Mouse (Mus musculus): ENCODE results near the gene Prkcg. TPM values are rescaled to one million over a fixed set of nuclear protein-coding genes. Genes with fewer than 3 reads are reported as not detected.
"Not testable (repeated sequence)": the region's sequence is repeated elsewhere in the genome, so short reads cannot be mapped to it uniquely, and the experiment has no call there.

The Prkcg gene
- polyA plus RNA-seq, 1 experiment from 2014 or later: 0.65 TPM

GRCm38 (mm10) chr7:3283081-3283875, 5.7 kb upstream of the Prkcg start:
- no peaks in the 10 kb centered on the region for H3K4me1 ChIP-seq (replicated peaks; ENCODE audit: control insufficient read depth, insufficient read depth, low read length)
- H3K4me2 ChIP-seq (replicated peaks; ENCODE audit: low read depth, low read length): no peak overlapping the region
- no peaks in the 10 kb centered on the region for H3K9me3 ChIP-seq (ENCODE audit: control insufficient read depth, low read length)
- no peak overlapping the region for H3K4me3 ChIP-seq (ENCODE audit: low read depth, low read length)
- H3K27me3 ChIP-seq (ENCODE audit: control insufficient read depth, insufficient read depth, low read length): no peaks in the 10 kb centered on the region
- H3K27ac ChIP-seq (ENCODE audit: low read depth, low read length): no peak overlapping the region
- WGBS: 85% methylated on average over 11 of the region's 11 CpGs
- no peak for DNase-seq (ENCODE audit: low spot score)
- H3K9ac ChIP-seq (ENCODE audit: low read depth, low read length): no peak overlapping the region
- no peak for ATAC-seq (ENCODE audit: low FRiP score)
- no peaks in the 10 kb centered on the region for H3K36me3 ChIP-seq (ENCODE audit: control insufficient read depth, insufficient read depth, low read length)

DNA sequence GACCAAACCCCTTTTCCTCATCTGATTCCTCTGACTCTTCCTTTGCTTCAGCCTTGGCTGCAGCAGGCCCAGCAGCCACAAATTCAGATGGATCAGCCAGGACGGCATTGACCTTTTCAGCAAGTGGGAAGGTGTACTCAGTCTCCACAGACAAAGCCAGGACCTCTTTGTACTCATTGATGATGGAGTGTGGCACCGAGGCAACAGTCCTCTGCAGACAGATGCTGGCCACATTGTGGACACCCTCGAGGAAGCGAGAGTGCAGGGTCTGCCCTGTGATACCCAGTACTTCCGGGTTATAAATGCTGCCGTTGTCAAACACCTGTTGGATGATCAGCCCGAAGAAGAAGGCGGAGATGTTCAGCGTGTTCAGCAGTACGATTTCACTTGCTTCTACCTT, 4.4 kb upstream of the Prkcg start:
- no peak for ATAC-seq (ENCODE audit: low FRiP score)
- Histone ChIP-seq H3K4me1 (replicated peaks; ENCODE audit: control insufficient read depth, insufficient read depth, low read length) (no peaks in the 10 kb centered on the region; the same call in 1 of the 2 replicates), H3K27ac (ENCODE audit: low read depth, low read length) (no peak overlapping the region), H3K9ac (ENCODE audit: low read depth, low read length) (no peak overlapping the region), H3K4me2 (replicated peaks; ENCODE audit: low read depth, low read length) (no peak overlapping the region), H3K27me3 (ENCODE audit: control insufficient read depth, insufficient read depth, low read length) (no peaks in the 10 kb centered on the region), H3K9me3 (ENCODE audit: control insufficient read depth, low read length) (no peaks in the 10 kb centered on the region), H3K4me3 (ENCODE audit: low read depth, low read length) (no peak overlapping the region), H3K36me3 (ENCODE audit: control insufficient read depth, insufficient read depth, low read length) (no peaks in the 10 kb centered on the region)
- WGBS: 86% methylated on average over 10 of the region's 10 CpGs
- no peak for DNase-seq (ENCODE audit: low spot score)

GRCm38 (mm10) chr7:3286036-3286435, 2.9 kb upstream of the Prkcg start:
- Histone ChIP-seq H3K36me3 (ENCODE audit: control insufficient read depth, insufficient read depth, low read length) (no peaks in the 10 kb centered on the region), H3K4me1 (replicated peaks; ENCODE audit: control insufficient read depth, insufficient read depth, low read length) (no peaks in the 10 kb centered on the region; the same call in none of the 2 replicates), H3K27ac (ENCODE audit: low read depth, low read length) (no peak overlapping the region), H3K4me3 (ENCODE audit: low read depth, low read length) (no peak overlapping the region), H3K27me3 (ENCODE audit: control insufficient read depth, insufficient read depth, low read length) (no peaks in the 10 kb centered on the region), H3K9me3 (ENCODE audit: control insufficient read depth, low read length) (no peaks in the 10 kb centered on the region), H3K9ac (ENCODE audit: low read depth, low read length) (no peak overlapping the region), H3K4me2 (replicated peaks; ENCODE audit: low read depth, low read length) (no peak overlapping the region)
- no peak for DNase-seq (ENCODE audit: low spot score)
- 92% methylated on average over 5 of the region's 5 CpGs for WGBS
- no peak for ATAC-seq (ENCODE audit: low FRiP score)

GRCm38 (mm10) chr7:3287186-3287585, 1.8 kb upstream of the Prkcg start:
- H3K9ac ChIP-seq (ENCODE audit: low read depth, low read length): no peak overlapping the region
- ATAC-seq (ENCODE audit: low FRiP score): no peak
- 61% methylated on average over 7 of the region's 7 CpGs for WGBS
- no peak overlapping the region for H3K4me2 ChIP-seq (replicated peaks; ENCODE audit: low read depth, low read length)
- H3K27me3 ChIP-seq (ENCODE audit: control insufficient read depth, insufficient read depth, low read length): no peaks in the 10 kb centered on the region
- no peaks in the 10 kb centered on the region for H3K36me3 ChIP-seq (ENCODE audit: control insufficient read depth, insufficient read depth, low read length)
- H3K9me3 ChIP-seq (ENCODE audit: control insufficient read depth, low read length): no peaks in the 10 kb centered on the region
- H3K4me1 ChIP-seq (replicated peaks; ENCODE audit: control insufficient read depth, insufficient read depth, low read length): no peaks in the 10 kb centered on the region; the same call in none of the 2 replicates
- H3K27ac ChIP-seq (ENCODE audit: low read depth, low read length): no peak overlapping the region
- no peak for DNase-seq (ENCODE audit: low spot score)
- no peak overlapping the region for H3K4me3 ChIP-seq (ENCODE audit: low read depth, low read length)

DNA sequence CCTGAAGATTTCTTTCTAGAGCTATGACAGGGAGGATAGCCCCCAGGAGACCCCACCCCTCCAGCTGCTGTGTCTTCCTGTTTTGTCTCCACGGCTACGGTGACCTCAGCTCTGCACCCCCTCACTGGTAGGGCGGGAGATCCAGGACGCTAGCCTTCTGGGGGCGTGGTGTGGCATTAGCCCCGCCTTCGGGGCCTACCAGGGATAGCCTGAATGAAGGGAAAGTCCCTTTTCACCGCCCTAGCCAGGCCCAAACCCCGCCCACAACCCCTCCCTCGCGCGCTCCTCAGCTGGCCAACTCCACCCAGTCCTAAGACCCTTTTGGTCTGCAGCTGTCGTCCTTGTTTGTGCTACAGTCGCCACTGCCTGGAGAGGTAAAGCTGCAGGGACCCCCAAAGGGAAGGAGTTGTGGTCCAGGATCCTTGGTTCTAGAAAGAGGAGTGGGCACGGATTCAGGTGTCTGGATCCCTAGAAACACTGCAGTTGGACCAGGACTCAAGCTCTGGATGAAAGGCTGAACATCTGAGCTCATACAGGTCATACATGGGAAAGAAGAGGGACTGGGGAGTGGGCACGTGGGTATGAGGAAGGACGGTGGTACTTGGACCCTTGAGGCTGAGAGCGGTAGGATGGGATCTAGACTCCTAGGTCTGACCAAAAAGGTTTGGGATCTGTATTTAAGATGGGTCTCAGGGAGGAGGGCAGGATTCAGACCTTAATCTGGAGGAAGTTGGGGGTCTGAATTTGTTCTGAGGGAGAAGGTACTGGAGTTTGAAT, 1.5 kb downstream of the Prkcg start:
- WGBS: under 1% methylated on average over 18 of the region's 18 CpGs
- Histone ChIP-seq H3K4me2 (replicated peaks; ENCODE audit: low read depth, low read length) (peak overlapping the region; percentile 63), H3K9ac (ENCODE audit: low read depth, low read length) (no peak overlapping the region; the same call in 1 of the 2 replicates), H3K36me3 (ENCODE audit: control insufficient read depth, insufficient read depth, low read length) (no peaks in the 10 kb centered on the region), H3K27ac (ENCODE audit: low read depth, low read length) (peak overlapping the region; percentile 61; the same call in 1 of the 2 replicates), H3K27me3 (ENCODE audit: control insufficient read depth, insufficient read depth, low read length) (no peaks in the 10 kb centered on the region), H3K9me3 (ENCODE audit: control insufficient read depth, low read length) (no peaks in the 10 kb centered on the region), H3K4me1 (replicated peaks; ENCODE audit: control insufficient read depth, insufficient read depth, low read length) (no peaks in the 10 kb centered on the region; the same call in none of the 2 replicates), H3K4me3 (ENCODE audit: low read depth, low read length) (peak overlapping the region; percentile 44)
- peak; percentile 96 for ATAC-seq (ENCODE audit: low FRiP score)
- peak; percentile 98 for DNase-seq (ENCODE audit: low spot score)

DNA sequence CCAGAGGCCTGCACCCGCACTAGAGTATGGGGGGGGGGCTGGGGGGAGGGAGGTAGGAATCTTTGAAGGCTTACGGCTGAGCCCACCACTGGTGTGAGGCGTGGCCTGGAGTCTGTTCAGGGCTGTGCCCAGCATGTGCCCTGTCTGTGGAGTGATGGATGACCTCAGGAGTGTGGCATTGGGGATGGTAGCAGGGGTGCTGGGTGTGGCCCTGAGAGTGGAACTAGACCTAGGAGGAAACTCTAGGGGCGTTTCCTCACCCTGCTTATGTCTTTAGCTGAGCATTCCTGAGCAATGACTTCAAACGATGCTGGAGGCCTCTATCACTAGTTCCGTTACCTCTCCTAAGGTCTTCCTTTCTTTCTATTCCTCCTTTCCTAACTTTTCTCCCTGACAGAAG, 2.2 kb downstream of the Prkcg start:
- no peaks in the 10 kb centered on the region; the same call in none of the 2 replicates for H3K4me1 ChIP-seq (replicated peaks; ENCODE audit: control insufficient read depth, insufficient read depth, low read length)
- no peak overlapping the region for H3K27ac ChIP-seq (ENCODE audit: low read depth, low read length)
- ATAC-seq (ENCODE audit: low FRiP score): peak; percentile 23
- no peaks in the 10 kb centered on the region for H3K9me3 ChIP-seq (ENCODE audit: control insufficient read depth, low read length)
- peak overlapping the region; percentile 27; the same call in 1 of the 2 replicates for H3K9ac ChIP-seq (ENCODE audit: low read depth, low read length)
- H3K4me2 ChIP-seq (replicated peaks; ENCODE audit: low read depth, low read length): peak overlapping the region; percentile 63
- no peaks in the 10 kb centered on the region for H3K27me3 ChIP-seq (ENCODE audit: control insufficient read depth, insufficient read depth, low read length)
- DNase-seq (ENCODE audit: low spot score): peak; percentile 15
- WGBS: 37% methylated on average over 6 of the region's 6 CpGs
- peak overlapping the region; percentile 44 for H3K4me3 ChIP-seq (ENCODE audit: low read depth, low read length)
- no peaks in the 10 kb centered on the region for H3K36me3 ChIP-seq (ENCODE audit: control insufficient read depth, insufficient read depth, low read length)

DNA sequence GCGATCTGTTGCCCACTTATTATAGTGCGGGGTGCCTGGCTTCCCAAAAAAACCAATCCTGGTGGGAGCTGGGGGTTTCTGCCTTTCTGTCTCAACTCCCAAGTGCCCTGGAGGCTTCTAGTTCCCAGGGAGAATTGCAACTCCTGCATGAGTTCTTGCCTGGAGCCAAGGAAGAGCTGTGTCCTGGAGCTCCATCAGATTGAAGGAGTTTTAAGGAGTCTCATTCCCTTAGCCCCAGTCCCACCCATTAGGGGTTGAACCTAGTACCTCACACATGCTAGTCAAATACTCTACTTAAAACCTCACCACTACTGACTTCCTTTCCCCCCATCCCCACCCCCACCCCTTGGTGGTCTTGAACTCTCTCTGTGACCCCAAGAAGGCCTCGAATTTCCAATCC, 2.8 kb downstream of the Prkcg start:
- Histone ChIP-seq H3K4me1 (replicated peaks; ENCODE audit: control insufficient read depth, insufficient read depth, low read length) (no peaks in the 10 kb centered on the region; the same call in none of the 2 replicates), H3K27me3 (ENCODE audit: control insufficient read depth, insufficient read depth, low read length) (no peaks in the 10 kb centered on the region), H3K9me3 (ENCODE audit: control insufficient read depth, low read length) (no peaks in the 10 kb centered on the region), H3K36me3 (ENCODE audit: control insufficient read depth, insufficient read depth, low read length) (no peaks in the 10 kb centered on the region), H3K27ac (ENCODE audit: low read depth, low read length) (no peak overlapping the region), H3K4me3 (ENCODE audit: low read depth, low read length) (no peak overlapping the region), H3K4me2 (replicated peaks; ENCODE audit: low read depth, low read length) (no peak overlapping the region), H3K9ac (ENCODE audit: low read depth, low read length) (no peak overlapping the region)
- DNase-seq (ENCODE audit: low spot score): no peak
- ATAC-seq (ENCODE audit: low FRiP score): no peak
- 50% methylated on average over 3 of the region's 3 CpGs for WGBS

DNA sequence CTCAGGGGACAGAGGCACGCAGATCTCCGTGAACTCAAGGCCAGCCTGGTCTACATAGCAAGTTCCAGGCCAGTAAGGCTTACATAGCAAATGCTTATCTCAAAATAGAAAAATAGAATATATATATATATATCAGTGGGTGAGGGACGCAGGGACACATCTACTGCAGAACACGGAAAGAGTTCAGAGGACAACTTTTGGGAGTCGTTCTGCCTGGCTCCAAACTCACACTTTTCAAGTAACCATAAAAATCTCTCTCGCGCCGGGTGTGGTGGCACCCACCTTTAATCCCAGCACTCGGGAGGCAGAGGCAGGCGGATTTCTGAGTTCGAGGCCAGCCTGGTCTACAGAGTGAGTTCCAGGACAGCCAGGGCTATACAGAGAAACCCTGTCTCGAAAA, 3.3 kb downstream of the Prkcg start:
- DNase-seq (ENCODE audit: low spot score); H3K9ac ChIP-seq (ENCODE audit: low read depth, low read length); H3K27me3 ChIP-seq (ENCODE audit: control insufficient read depth, insufficient read depth, low read length); ATAC-seq (ENCODE audit: low FRiP score); H3K4me3 ChIP-seq (ENCODE audit: low read depth, low read length); H3K27ac ChIP-seq (ENCODE audit: low read depth, low read length); H3K4me1 ChIP-seq (replicated peaks; ENCODE audit: control insufficient read depth, insufficient read depth, low read length); H3K4me2 ChIP-seq (replicated peaks; ENCODE audit: low read depth, low read length); H3K9me3 ChIP-seq (ENCODE audit: control insufficient read depth, low read length); H3K36me3 ChIP-seq (ENCODE audit: control insufficient read depth, insufficient read depth, low read length): not testable (repeated sequence)
- 72% methylated on average over 11 of the region's 12 CpGs for WGBS
